Mouse (Mus musculus): ENCODE measurements at regions not wholly inside any gene's neighbourhood (a gene's known extent, or its start where the extent isn't known, plus 50 kb on each side); places are given as distances from the start of the nearest gene placed in this dataset.

GRCm38 (mm10) chr5:146675887-146676277, 90.8 kb upstream of the Gpr12 start:
- in situ Hi-C loops (cut with MboI; ENCODE audit: low sequenced_read_pairs in 2 of 2, unreplicated experiment in 2 of 2), result no loop called here
- Histone ChIP-seq H3K27ac (ENCODE audit: insufficient read depth, low read depth, low read length, poor library complexity, severe bottlenecking) (no peak overlapping the region), H3K36me3 (ENCODE audit: control insufficient read depth, insufficient read depth, low read length, poor library complexity, severe bottlenecking) (no peaks in the 10 kb centered on the region), H3K9me3 (ENCODE audit: control insufficient read depth, insufficient read depth, low read depth, low read length) (no peaks in the 10 kb centered on the region), H3K4me1 (ENCODE audit: control insufficient read depth in 2 of 2, insufficient read depth in 2 of 2, low read length in 2 of 2, poor library complexity in 1 of 2) (peaks cover 2 to 14% of the 10 kb centered on the region in 2 experiments; a peak in 3 of 4 replicates), H3K4me3 (ENCODE audit: insufficient read depth in 1 of 2, low read depth in 1 of 2, low read length in 2 of 2, poor library complexity in 1 of 2, severe bottlenecking in 1 of 2) (no peak overlapping the region), H3K9ac (ENCODE audit: insufficient read depth, low read depth, low read length, poor library complexity, severe bottlenecking) (peak overlapping the region; percentile 20; the same call in 1 of the 2 replicates)
- TF ChIP-seq CHD2 (IDR thresholded peaks at IDR 0.05; ENCODE audit: low read depth, low read length) (no peak), ZNF384 (IDR thresholded peaks at IDR 0.05; ENCODE audit: low read depth, low read length) (no peak), HCFC1 (IDR thresholded peaks at IDR 0.05; ENCODE audit: borderline replicate concordance, insufficient read depth, low read length) (no peak), ZC3H11A (IDR thresholded peaks at IDR 0.05; ENCODE audit: borderline replicate concordance, low read depth, low read length) (no peak), MAFK (IDR thresholded peaks at IDR 0.05; ENCODE audit: insufficient read depth, low read depth, low read length) (no peak)
- DNase-seq (ENCODE audit: low read depth, low spot score), result no peak

- H3K4me3 ChIP-seq (ENCODE audit: insufficient read depth in 1 of 2, low read depth in 1 of 2, low read length in 2 of 2, poor library complexity in 1 of 2, severe bottlenecking in 1 of 2), result no peak overlapping the region
- in situ Hi-C loops (cut with MboI; ENCODE audit: low sequenced_read_pairs in 2 of 2, unreplicated experiment in 2 of 2), result no loop called here
- DNase-seq (ENCODE audit: low read depth, low spot score), result peak; percentile 82
Measured at GRCm38 (mm10) chr5:146675006-146675886, 90.2 kb upstream of the Gpr12 start.

GRCm38 (mm10) chr5:146661751-146662150, 76.7 kb upstream of the Gpr12 start:
- Histone ChIP-seq H3K9ac (ENCODE audit: insufficient read depth, low read depth, low read length, poor library complexity, severe bottlenecking) (no peak overlapping the region), H3K36me3 (ENCODE audit: control insufficient read depth, insufficient read depth, low read length, poor library complexity, severe bottlenecking) (no peaks in the 10 kb centered on the region), H3K4me1 (ENCODE audit: control insufficient read depth in 2 of 2, insufficient read depth in 2 of 2, low read length in 2 of 2, poor library complexity in 1 of 2) (no peaks in the 10 kb centered on the region), H3K4me3 (ENCODE audit: insufficient read depth in 1 of 2, low read depth in 1 of 2, low read length in 2 of 2, poor library complexity in 1 of 2, severe bottlenecking in 1 of 2) (0 out of 4 replicates have a peak overlapping the region, but pooled peaks of 1 of the 2 experiments have one; percentile 27), H3K9me3 (ENCODE audit: control insufficient read depth, insufficient read depth, low read depth, low read length) (no peaks in the 10 kb centered on the region), H3K27ac (ENCODE audit: insufficient read depth, low read depth, low read length, poor library complexity, severe bottlenecking) (no peak overlapping the region)
- no peak for DNase-seq (ENCODE audit: low read depth, low spot score)
- TF ChIP-seq ZNF384 (IDR thresholded peaks at IDR 0.05; ENCODE audit: low read depth, low read length) (no peak), CHD2 (IDR thresholded peaks at IDR 0.05; ENCODE audit: low read depth, low read length) (no peak)
- in situ Hi-C loops (cut with MboI; ENCODE audit: low sequenced_read_pairs in 2 of 2, unreplicated experiment in 2 of 2), result no loop called here

More at GRCm38 (mm10) chr5:146675006-146675886, 90.2 kb upstream of the Gpr12 start:
- no peaks in the 10 kb centered on the region for H3K36me3 ChIP-seq (ENCODE audit: control insufficient read depth, insufficient read depth, low read length, poor library complexity, severe bottlenecking)
- peak overlapping the region; percentile 46; the same call in 1 of the 2 replicates for H3K9ac ChIP-seq (ENCODE audit: insufficient read depth, low read depth, low read length, poor library complexity, severe bottlenecking)
- H3K27ac ChIP-seq (ENCODE audit: insufficient read depth, low read depth, low read length, poor library complexity, severe bottlenecking), result peak overlapping the region; percentile 0; the same call in 1 of the 2 replicates
- TF ChIP-seq HCFC1 (IDR thresholded peaks at IDR 0.05; ENCODE audit: borderline replicate concordance, insufficient read depth, low read length), result no peak
- peak; percentile 82; the same call in 1 of the 2 replicates for TF ChIP-seq ZC3H11A (IDR thresholded peaks at IDR 0.05; ENCODE audit: borderline replicate concordance, low read depth, low read length)
- no peaks in the 10 kb centered on the region for H3K9me3 ChIP-seq (ENCODE audit: control insufficient read depth, insufficient read depth, low read depth, low read length)
- H3K4me1 ChIP-seq (ENCODE audit: control insufficient read depth in 2 of 2, insufficient read depth in 2 of 2, low read length in 2 of 2, poor library complexity in 1 of 2), result peaks cover 2 to 14% of the 10 kb centered on the region in 2 experiments; a peak in 3 of 4 replicates

- no peak overlapping the region for H3K4me3 ChIP-seq (ENCODE audit: insufficient read depth in 1 of 2, low read depth in 1 of 2, low read length in 2 of 2, poor library complexity in 1 of 2, severe bottlenecking in 1 of 2)
- H3K4me1 ChIP-seq (ENCODE audit: control insufficient read depth in 2 of 2, insufficient read depth in 2 of 2, low read length in 2 of 2, poor library complexity in 1 of 2), result no peaks in the 10 kb centered on the region
- in situ Hi-C loops (cut with MboI; ENCODE audit: low sequenced_read_pairs in 2 of 2, unreplicated experiment in 2 of 2), result no loop called here
- no peaks in the 10 kb centered on the region for H3K36me3 ChIP-seq (ENCODE audit: control insufficient read depth, insufficient read depth, low read length, poor library complexity, severe bottlenecking)
- TF ChIP-seq ZNF384 (IDR thresholded peaks at IDR 0.05; ENCODE audit: low read depth, low read length) (no peak), HCFC1 (IDR thresholded peaks at IDR 0.05; ENCODE audit: borderline replicate concordance, insufficient read depth, low read length) (no peak), MAFK (IDR thresholded peaks at IDR 0.05; ENCODE audit: insufficient read depth, low read depth, low read length) (no peak), ZC3H11A (IDR thresholded peaks at IDR 0.05; ENCODE audit: borderline replicate concordance, low read depth, low read length) (no peak), CHD2 (IDR thresholded peaks at IDR 0.05; ENCODE audit: low read depth, low read length) (no peak)
- H3K27ac ChIP-seq (ENCODE audit: insufficient read depth, low read depth, low read length, poor library complexity, severe bottlenecking), result no peak overlapping the region
- no peak overlapping the region for H3K9ac ChIP-seq (ENCODE audit: insufficient read depth, low read depth, low read length, poor library complexity, severe bottlenecking)
- no peaks in the 10 kb centered on the region for H3K9me3 ChIP-seq (ENCODE audit: control insufficient read depth, insufficient read depth, low read depth, low read length)
- DNase-seq (ENCODE audit: low read depth, low spot score), result no peak
Measured at GRCm38 (mm10) chr5:146657228-146657627, 72.2 kb upstream of the Gpr12 start.

All from ES-E14 (cell line).